Mouse (Mus musculus): ENCODE measurements around the gene Taar7d. TPM values are rescaled to one million over a fixed set of nuclear protein-coding genes. Genes with fewer than 3 reads are reported as not detected.

Gene Taar7d
- not detected in 2 replicates for polyA plus RNA-seq (2012; rRNA removed)

DNA sequence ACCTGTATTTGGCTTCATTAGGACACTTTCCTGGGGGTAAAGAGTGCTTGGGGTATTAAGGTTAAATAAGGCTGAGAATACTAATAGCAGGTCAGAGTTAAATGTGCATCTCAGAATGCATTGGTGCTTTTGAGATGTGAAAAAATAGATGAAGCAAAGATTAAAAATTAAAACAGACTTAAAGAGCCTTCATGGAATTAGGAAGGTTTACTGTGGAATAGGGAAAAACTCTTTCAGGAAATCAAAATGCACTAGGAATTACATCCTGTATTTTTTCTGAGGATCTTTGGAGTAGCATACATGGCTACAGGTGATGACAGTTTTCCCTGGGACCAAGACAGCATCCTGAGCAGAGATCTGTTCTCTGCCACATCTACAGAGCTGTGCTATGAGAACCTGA, at the start of gene Taar7d:
TSS of gene Taar7d (plus strand) at position 301 of the 400 bp plus-strand sequence.
- Histone ChIP-seq H3K4me3 (ENCODE audit: extremely low read depth, insufficient read depth, insufficient read length) (no peak within 1 kb of the TSS), H3K27ac (ENCODE audit: insufficient read depth, low read length) (no peak within 1 kb of the TSS), H3K27me3 (ENCODE audit: control insufficient read depth, insufficient read depth, low read length) (no peaks in the 10 kb centered on the region), H3K36me3 (ENCODE audit: control insufficient read depth, insufficient read depth, low read length) (no peaks in the 10 kb centered on the region), H3K4me1 (ENCODE audit: control insufficient read depth, insufficient read depth, insufficient read length) (no peaks in the 10 kb centered on the region)
- DNase-seq (ENCODE audit: low read depth in 1 of 2, low spot score in 2 of 2) = no peak
- TF ChIP-seq CTCF (IDR thresholded peaks at IDR 0.05; ENCODE audit: extremely low read depth, insufficient read depth, insufficient read length, insufficient replicate concordance) (no peak), POLR2A (IDR thresholded peaks at IDR 0.05; ENCODE audit: low read depth, low read length) (no peak)

DNA sequence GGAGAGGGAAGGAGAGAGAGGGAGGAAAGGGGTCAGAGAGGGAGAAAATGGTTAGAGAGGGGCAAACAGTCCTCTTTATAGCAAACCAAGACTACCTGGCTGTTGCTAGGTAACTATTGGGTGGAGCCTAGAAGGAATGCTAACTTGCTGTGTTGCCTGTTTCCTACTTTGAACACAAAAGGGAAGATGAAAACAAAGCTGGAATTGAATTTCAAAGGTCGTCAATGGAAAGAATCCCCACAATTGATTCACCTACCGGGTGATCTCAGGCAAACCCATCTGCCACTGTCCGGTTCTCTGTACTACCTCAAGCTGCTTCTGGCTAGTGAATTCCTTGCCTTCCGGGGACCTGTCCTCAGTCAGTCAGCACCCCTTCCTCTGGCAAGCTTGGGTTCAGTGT, 49.1 kb upstream of the Taar7d start:
- Histone ChIP-seq H3K27me3 (ENCODE audit: control insufficient read depth, insufficient read depth, low read length) (no peaks in the 10 kb centered on the region), H3K4me3 (ENCODE audit: extremely low read depth, insufficient read depth, insufficient read length) (no peak overlapping the region), H3K4me1 (ENCODE audit: control insufficient read depth, insufficient read depth, insufficient read length) (no peaks in the 10 kb centered on the region; the same call in 1 of the 2 replicates), H3K27ac (ENCODE audit: insufficient read depth, low read length) (no peak overlapping the region), H3K36me3 (ENCODE audit: control insufficient read depth, insufficient read depth, low read length) (no peaks in the 10 kb centered on the region)
- TF ChIP-seq POLR2A (IDR thresholded peaks at IDR 0.05; ENCODE audit: low read depth, low read length) = no peak
- TF ChIP-seq CTCF (IDR thresholded peaks at IDR 0.05; ENCODE audit: extremely low read depth, insufficient read depth, insufficient read length, insufficient replicate concordance) = no peak
- DNase-seq (ENCODE audit: low read depth in 1 of 2, low spot score in 2 of 2) = no peak
- WGBS = 87% methylated on average over 4 of the region's 4 CpGs

DNA sequence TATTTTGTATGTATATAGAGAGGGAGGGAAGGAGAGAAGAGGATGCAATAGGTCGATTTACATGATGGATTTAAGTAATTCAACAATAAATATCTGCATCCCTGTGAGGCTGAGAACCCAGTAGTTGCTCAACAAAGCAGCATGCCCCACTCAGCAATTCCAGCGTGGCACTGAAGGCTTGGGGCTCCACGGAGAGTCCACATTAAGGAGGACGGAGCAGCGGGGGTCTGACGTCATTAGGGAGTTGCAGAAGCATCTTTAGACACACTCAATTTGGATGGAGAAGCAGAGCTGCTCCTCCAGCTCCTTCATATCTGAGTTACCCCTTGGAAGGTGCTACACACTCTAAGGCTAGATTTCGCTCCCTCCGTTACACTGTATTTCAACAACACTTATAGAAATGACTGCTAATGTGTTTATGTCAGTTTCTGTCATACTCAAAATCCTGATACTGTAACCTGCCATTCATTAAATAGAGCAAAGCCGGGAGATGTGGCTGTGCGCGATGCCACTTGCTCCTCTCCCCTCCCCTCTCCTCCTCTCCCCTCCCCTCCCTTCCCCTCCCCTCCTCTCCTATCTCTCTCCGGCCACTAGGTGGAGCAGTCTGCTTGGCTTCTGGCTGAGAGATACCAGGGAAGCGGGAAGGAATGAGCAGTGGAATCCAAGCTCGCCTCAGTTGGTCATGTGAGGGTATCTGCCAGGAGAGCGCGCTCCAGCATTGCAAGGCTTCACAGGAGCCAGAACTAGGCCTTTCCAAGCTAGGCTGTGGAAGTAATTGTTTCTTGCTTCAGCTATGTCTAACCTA, 47.9 kb upstream of the Taar7d start:
- DNase-seq (ENCODE audit: low read depth in 1 of 2, low spot score in 2 of 2) = peak in 1 of 2 experiments; percentile 16
- H3K36me3 ChIP-seq (ENCODE audit: control insufficient read depth, insufficient read depth, low read length) = no peaks in the 10 kb centered on the region
- no peaks in the 10 kb centered on the region; the same call in 1 of the 2 replicates for H3K4me1 ChIP-seq (ENCODE audit: control insufficient read depth, insufficient read depth, insufficient read length)
- no peak overlapping the region for H3K4me3 ChIP-seq (ENCODE audit: extremely low read depth, insufficient read depth, insufficient read length)
- peak; percentile 31; the same call in 1 of the 2 replicates for TF ChIP-seq CTCF (IDR thresholded peaks at IDR 0.05; ENCODE audit: extremely low read depth, insufficient read depth, insufficient read length, insufficient replicate concordance)
- no peak for TF ChIP-seq POLR2A (IDR thresholded peaks at IDR 0.05; ENCODE audit: low read depth, low read length)
- H3K27me3 ChIP-seq (ENCODE audit: control insufficient read depth, insufficient read depth, low read length) = no peaks in the 10 kb centered on the region
- H3K27ac ChIP-seq (ENCODE audit: insufficient read depth, low read length) = no peak overlapping the region
- 49% methylated on average over 16 of the region's 16 CpGs for whole genome bisulfite sequencing

DNA sequence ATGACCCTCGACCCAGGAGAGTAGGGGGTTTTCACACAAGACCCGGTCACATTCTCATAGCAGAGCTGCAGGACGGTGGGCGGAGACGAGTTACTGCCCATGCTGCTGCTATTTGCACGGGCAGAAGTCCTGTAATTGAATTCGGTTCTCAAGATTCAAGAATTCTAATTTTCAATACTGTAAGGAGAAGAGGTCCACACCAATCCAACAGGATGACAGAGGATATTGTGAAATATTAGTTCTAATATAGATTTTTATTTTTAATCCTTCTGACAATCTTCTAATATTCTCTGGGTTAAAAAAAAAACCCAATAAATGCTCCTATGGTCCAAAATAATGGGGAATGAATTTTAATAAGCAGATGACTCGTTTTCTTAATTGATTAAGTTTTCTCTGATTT, 41.5 kb upstream of the Taar7d start, which contains the start of gene Taar6:
TSS of gene Taar6 (minus strand) at position 101 of the 400 bp plus-strand sequence.
- no peak for DNase-seq (ENCODE audit: low read depth in 1 of 2, low spot score in 2 of 2)
- WGBS = 87% methylated on average over 8 of the region's 8 CpGs
- Histone ChIP-seq H3K4me3 (ENCODE audit: extremely low read depth, insufficient read depth, insufficient read length) (no peak within 1 kb of the TSS), H3K27me3 (ENCODE audit: control insufficient read depth, insufficient read depth, low read length) (no peaks in the 10 kb centered on the region), H3K36me3 (ENCODE audit: control insufficient read depth, insufficient read depth, low read length) (no peaks in the 10 kb centered on the region), H3K4me1 (ENCODE audit: control insufficient read depth, insufficient read depth, insufficient read length) (no peaks in the 10 kb centered on the region), H3K27ac (ENCODE audit: insufficient read depth, low read length) (no peak within 1 kb of the TSS)
- no peak for TF ChIP-seq CTCF (IDR thresholded peaks at IDR 0.05; ENCODE audit: extremely low read depth, insufficient read depth, insufficient read length, insufficient replicate concordance)
- TF ChIP-seq POLR2A (IDR thresholded peaks at IDR 0.05; ENCODE audit: low read depth, low read length) = no peak

DNA sequence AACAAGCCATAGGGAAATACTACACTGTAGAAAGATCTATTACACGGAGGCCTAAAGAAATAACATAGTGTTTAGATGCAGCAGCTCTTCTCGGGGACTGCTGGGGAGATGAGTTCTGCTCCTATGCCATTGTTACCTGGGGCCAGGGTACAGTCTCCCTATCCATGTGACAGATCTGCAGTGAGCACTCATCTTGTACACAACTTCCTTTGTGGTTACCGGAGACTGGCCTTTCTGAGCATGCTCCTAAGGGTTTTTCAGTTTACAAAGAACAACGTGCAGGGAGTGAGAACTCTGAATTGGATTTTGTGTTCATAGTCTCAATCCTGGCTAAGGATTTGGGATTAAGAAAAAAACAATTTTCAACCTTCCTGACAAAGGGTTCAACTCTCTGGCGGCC, 40.6 kb upstream of the Taar7d start:
- TF ChIP-seq POLR2A (IDR thresholded peaks at IDR 0.05; ENCODE audit: low read depth, low read length) (no peak), CTCF (IDR thresholded peaks at IDR 0.05; ENCODE audit: extremely low read depth, insufficient read depth, insufficient read length, insufficient replicate concordance) (no peak)
- WGBS = 32% methylated on average over 5 of the region's 5 CpGs
- H3K27me3 ChIP-seq (ENCODE audit: control insufficient read depth, insufficient read depth, low read length) = no peaks in the 10 kb centered on the region
- no peaks in the 10 kb centered on the region for H3K36me3 ChIP-seq (ENCODE audit: control insufficient read depth, insufficient read depth, low read length)
- no peaks in the 10 kb centered on the region for H3K4me1 ChIP-seq (ENCODE audit: control insufficient read depth, insufficient read depth, insufficient read length)
- no peak for DNase-seq (ENCODE audit: low read depth in 1 of 2, low spot score in 2 of 2)
- no peak overlapping the region for H3K27ac ChIP-seq (ENCODE audit: insufficient read depth, low read length)
- H3K4me3 ChIP-seq (ENCODE audit: extremely low read depth, insufficient read depth, insufficient read length) = no peak overlapping the region

DNA sequence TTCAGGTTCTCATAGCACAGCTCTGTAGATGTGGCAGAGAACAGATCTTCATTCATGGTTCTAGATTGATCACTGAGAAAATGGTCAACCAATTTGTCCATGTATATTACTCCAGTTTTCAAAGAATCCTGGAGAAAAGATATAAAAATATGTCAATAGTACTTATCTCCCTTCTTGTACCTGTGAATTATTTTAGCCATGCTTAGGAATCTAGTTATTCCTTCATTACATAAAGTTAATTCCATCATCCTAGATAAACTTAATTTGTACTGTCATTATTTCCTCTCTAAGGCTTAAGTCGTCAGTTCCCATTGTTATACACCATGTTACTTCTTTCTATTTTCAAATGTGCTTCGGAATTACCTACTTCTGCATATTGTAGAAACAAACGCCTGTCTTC, 33.6 kb upstream of the Taar7d start, which contains the start of gene Taar7a:
TSS of gene Taar7a (minus strand) at position 101 of the 400 bp plus-strand sequence.
- Histone ChIP-seq H3K4me3 (ENCODE audit: extremely low read depth, insufficient read depth, insufficient read length) (no peak within 1 kb of the TSS), H3K4me1 (ENCODE audit: control insufficient read depth, insufficient read depth, insufficient read length) (no peaks in the 10 kb centered on the region), H3K27me3 (ENCODE audit: control insufficient read depth, insufficient read depth, low read length) (no peaks in the 10 kb centered on the region), H3K36me3 (ENCODE audit: control insufficient read depth, insufficient read depth, low read length) (no peaks in the 10 kb centered on the region), H3K27ac (ENCODE audit: insufficient read depth, low read length) (no peak within 1 kb of the TSS)
- TF ChIP-seq POLR2A (IDR thresholded peaks at IDR 0.05; ENCODE audit: low read depth, low read length) (no peak), CTCF (IDR thresholded peaks at IDR 0.05; ENCODE audit: extremely low read depth, insufficient read depth, insufficient read length, insufficient replicate concordance) (no peak)
- 84% methylated on average over 3 of the region's 3 CpGs for WGBS
- DNase-seq (ENCODE audit: low read depth in 1 of 2, low spot score in 2 of 2) = no peak

DNA sequence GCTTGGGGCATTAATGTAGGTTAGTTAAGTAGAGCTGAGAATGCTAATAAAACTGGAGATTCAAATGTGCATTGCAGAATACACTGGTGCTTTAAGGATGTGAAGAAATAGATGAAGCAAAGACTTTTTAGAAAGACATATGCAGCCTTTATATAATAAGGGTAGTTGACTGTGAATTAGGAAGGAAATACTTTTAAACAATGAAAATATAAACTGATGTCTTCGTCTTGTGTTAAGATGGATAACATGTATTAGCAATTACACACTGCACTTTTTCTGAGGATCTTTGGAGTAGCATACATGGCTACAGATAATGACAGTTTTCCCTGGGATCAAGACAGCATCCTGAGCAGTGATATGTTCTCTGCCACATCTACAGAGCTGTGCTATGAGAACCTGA, 27.4 kb upstream of the Taar7d start, which contains the start of gene Taar7b:
TSS of gene Taar7b (plus strand) at position 301 of the 400 bp plus-strand sequence.
- H3K4me1 ChIP-seq (ENCODE audit: control insufficient read depth, insufficient read depth, insufficient read length) = no peaks in the 10 kb centered on the region
- H3K27me3 ChIP-seq (ENCODE audit: control insufficient read depth, insufficient read depth, low read length) = no peaks in the 10 kb centered on the region
- TF ChIP-seq POLR2A (IDR thresholded peaks at IDR 0.05; ENCODE audit: low read depth, low read length) (no peak), CTCF (IDR thresholded peaks at IDR 0.05; ENCODE audit: extremely low read depth, insufficient read depth, insufficient read length, insufficient replicate concordance) (no peak)
- no peak within 1 kb of the TSS for H3K4me3 ChIP-seq (ENCODE audit: extremely low read depth, insufficient read depth, insufficient read length)
- WGBS = 82% methylated on average over 1 of the region's 1 CpGs
- H3K27ac ChIP-seq (ENCODE audit: insufficient read depth, low read length) = no peak within 1 kb of the TSS
- no peak for DNase-seq (ENCODE audit: low read depth in 1 of 2, low spot score in 2 of 2)
- no peaks in the 10 kb centered on the region for H3K36me3 ChIP-seq (ENCODE audit: control insufficient read depth, insufficient read depth, low read length)
